ENCODE assay signal across 9 mouse cellular contexts in the genomic region with DNA sequence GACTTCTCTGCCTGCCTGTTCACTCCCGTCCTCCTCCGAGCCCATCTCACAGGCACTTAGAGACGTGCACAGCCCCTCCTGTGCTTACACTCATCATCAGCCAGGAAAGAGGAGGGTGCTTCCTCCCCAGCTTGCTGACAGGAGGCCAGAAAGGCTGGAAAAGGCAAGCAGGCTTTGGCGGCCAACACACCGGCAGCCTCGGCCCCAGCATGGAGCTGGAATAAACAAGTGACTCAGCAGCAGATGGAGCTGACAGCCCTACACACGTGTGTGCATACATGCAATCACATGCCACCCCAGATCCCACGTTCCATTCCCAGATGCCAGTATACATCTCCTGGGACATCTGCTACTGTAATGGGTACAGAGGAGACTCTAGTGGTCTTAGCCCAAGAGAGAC. TPM values are rescaled to one million over a fixed set of nuclear protein-coding genes. Genes with fewer than 3 reads are reported as not detected.
DNase-seq lines count a peak whose midpoint lies in the region.
"Had no signal": no experiment of that assay in that cellular context is flagged by ENCODE, and none has a peak within 500 bp of the region (broad histone marks: within the 10 kb centered on the region; RNA-seq: fewer than 3 reads in every experiment).

No protein-coding gene starts in this region.

- peak; percentile 57 to 66 for DNase-seq in left cerebral cortex, adult 18-20 months (ENCODE audit: low spot score in 2 of 2)
- no peak for DNase-seq in left cerebral cortex, adult 11 months (ENCODE audit: low spot score)
- peak; percentile 89 for DNase-seq in cerebellum, postnatal 36 days
- peak; percentile 64 to 75 for DNase-seq in heart, postnatal 36 days
- DNase-seq in skeletal muscle tissue, adult 2 months (ENCODE audit: low read depth, low spot score) = peak; percentile 87
- no peak for DNase-seq in testis, postnatal 10 days (ENCODE audit: low spot score)
- no peak for DNase-seq in embryo, embryonic 10 days (ENCODE audit: low spot score)
- DNase-seq: lung, postnatal 14 days; thymus, adult 2 months had no signal

- intact Hi-C loops in heart, postnatal 36 days (cut with DNase I) = no loop called here

RNA-seq across cellular contexts. Expression of gene Mef2d, which starts 20.1 kb away (rescaled TPM):
- total RNA-seq in left cerebral cortex, adult 18-20 months (2021) = 100 to 1,000 TPM; 210 to 213 TPM
- total RNA-seq in heart, postnatal 36 days (2021) = 100 to 1,000 TPM; 123 to 138 TPM

Comparison
In these comparisons a context has a peak if more than half of its experiments do, and no peak if none do; other contexts are left out.
1. DNase-seq: peak in left cerebral cortex, adult 18-20 months (2 of 2), cerebellum, postnatal 36 days (2 of 2), heart, postnatal 36 days (2 of 2) and skeletal muscle tissue, adult 2 months (single experiment); none in left cerebral cortex, adult 11 months (single experiment), testis, postnatal 10 days (single experiment) and embryo, embryonic 10 days (single experiment).